Mouse (Mus musculus) cortical plate, adult 2 months (tissue): ENCODE data around the gene Zbtb22.

Experiments used
- CTCF ChIP-seq: fragments of 200-500 bp; IDR thresholded peaks from 2 replicates; pipeline ENCODE4 v1.5.1; 2011; ENCODE audit warnings: mild to moderate bottlenecking, control low read depth, low read length; ENCODE audit not compliant: insufficient read depth; ENCODE audit errors: extremely low read depth
- POLR2A ChIP-seq: fragments of 200-500 bp; IDR thresholded peaks from 2 replicates; pipeline ENCODE4 v1.6.1; 2011; ENCODE audit warnings: mild to moderate bottlenecking, low read length, control low read depth; ENCODE audit not compliant: insufficient read depth; ENCODE audit errors: extremely low read depth

- TF ChIP-seq CTCF (peak; percentile 49), POLR2A (no peak)
These were observed 18.4 kb upstream of the Zbtb22 start for GRCm38 (mm10) chr17:33897114-33897794.
